Mouse (Mus musculus) spleen, postnatal 36 days (tissue): ENCODE data around the gene Nr0b2.

Source experiments
- DNase-seq, 2 experiments: peaks; one replicate each; pipeline ENCODE4 v3.0.0; 2022; ENCODE audit warnings: low spot score in 2 of 2, mixed read lengths in 1 of 2

Gene Nr0b2

DNA sequence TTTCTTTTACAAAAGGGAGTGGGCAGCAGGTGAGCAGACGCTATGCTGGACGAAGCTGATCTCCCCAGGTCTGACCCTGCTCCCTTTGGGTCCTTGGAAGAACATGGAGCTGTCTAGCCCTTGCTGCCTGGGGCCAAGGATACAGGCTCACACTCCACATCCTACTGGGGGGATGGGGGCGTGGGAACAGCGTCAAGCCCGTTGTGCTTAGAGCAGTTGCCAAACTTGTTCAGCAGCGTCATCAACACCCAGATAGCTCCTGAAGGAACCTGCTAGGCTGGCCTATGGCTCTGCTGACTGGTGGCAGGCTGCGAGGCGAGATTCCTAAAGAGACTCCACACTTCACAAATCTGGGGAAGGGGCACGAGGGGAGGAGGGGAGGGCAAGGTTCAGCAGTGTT lies 52.2 kb downstream of the Nr0b2 start:
- no peak for DNase-seq
